Mouse (Mus musculus) duodenum, adult 2 months (tissue): ENCODE results near the gene S100a6. TPM values are rescaled to one million over a fixed set of nuclear protein-coding genes. Genes with fewer than 3 reads are reported as not detected.

Experiments used
- polyA plus RNA-seq: library from polyadenylated mRNA; depleted of rRNA; stranded (reverse); fragments of >200 nt; gene quantifications from 2 replicates; pipeline ENCODE4 v1.2.3, GENCODE M21; 2012; ENCODE audit warnings: low replicate concordance; rRNA removed

Gene S100a6
- 103 and 214 TPM in 2 replicates for polyA plus RNA-seq

DNA sequence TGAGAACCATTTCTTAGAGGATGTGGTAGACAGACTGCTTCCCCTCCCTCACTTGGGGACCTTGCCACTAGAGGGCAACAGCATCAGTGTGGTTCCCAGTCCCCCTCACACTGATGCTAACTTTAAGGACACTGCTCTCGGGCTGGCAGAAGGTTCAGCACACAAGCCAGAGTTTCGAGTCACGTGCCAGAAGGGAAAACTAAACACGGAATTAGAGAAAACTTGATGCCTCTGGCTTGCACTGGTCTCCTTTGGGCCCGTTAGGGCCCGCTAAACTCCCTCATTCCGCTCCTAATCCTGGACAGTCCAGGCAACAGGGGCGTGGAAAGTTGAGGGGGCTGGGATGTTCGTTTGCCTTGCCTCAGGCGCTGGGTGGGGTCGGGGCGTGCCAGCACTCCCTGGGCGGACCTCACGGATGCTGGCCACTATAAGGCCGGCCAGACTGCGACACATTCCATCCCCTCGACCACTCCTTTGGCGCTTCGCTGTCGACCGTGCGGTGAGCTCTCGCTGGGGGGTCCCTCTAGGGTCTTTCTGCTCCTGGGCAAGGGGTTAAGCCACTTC lies at the start of gene S100a6:
S100a6 (plus strand) TSS at position 155 of the 564 bp plus-strand sequence.

GRCm38 (mm10) chr3:90589947-90590346 lies 22.7 kb upstream of the S100a6 start, which contains the start of gene S100a2:
S100a2 (plus strand) TSS chr3:90590247.

GRCm38 (mm10) chr3:90601486-90602110 lies 11.1 kb upstream of the S100a6 start, which contains the start of gene Gm42674:
Gm42674 (plus strand) TSS chr3:90601904.

DNA sequence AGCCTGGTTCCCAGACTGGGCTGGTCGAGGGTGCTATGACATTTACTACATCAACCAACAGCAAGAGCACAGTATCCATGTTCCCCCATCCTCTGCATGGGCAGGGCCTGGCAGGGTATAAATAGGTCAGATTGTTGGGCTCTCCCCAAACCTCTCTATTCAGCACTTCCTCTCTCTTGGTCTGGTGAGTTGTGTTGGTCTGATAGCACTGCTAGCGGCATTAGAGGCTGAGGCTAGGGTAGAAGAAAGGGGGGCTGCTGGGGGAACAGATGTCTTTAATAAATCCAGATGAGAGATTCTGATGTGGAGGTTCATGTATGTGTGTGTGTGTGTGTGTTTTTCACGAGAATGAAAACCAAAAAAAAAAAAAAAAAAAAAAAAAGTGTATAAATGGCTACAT lies 9.1 kb upstream of the S100a6 start, which contains the start of gene S100a4:
S100a4 (plus strand) TSS at position 149 of the 400 bp plus-strand sequence.

GRCm38 (mm10) chr3:90608223-90608622 lies 4.5 kb upstream of the S100a6 start, which contains the start of gene S100a5:
S100a5 (plus strand) TSS chr3:90608523.

DNA sequence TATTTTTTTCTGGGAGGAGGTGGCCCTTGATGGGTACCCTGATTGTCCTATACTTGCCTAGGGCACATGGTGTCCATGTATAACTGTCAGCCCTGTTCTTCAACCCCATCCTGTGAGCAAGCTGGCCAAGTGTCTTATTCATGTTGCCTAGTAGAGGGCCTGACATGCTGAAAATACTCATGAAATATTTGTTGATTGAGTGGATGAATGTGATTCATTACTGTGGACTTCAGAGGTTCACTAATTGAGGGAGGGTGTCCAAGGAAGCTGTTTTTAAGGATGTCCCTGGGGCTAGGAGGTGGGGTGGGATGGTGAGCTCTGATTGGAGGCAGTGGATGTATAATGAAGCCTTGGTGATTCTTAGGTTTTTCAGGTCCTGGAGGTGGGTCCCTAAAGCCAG lies 41.0 kb downstream of the S100a6 start, which contains the start of gene S100a7a:
S100a7a (plus strand) TSS at position 301 of the 400 bp plus-strand sequence.

DNA sequence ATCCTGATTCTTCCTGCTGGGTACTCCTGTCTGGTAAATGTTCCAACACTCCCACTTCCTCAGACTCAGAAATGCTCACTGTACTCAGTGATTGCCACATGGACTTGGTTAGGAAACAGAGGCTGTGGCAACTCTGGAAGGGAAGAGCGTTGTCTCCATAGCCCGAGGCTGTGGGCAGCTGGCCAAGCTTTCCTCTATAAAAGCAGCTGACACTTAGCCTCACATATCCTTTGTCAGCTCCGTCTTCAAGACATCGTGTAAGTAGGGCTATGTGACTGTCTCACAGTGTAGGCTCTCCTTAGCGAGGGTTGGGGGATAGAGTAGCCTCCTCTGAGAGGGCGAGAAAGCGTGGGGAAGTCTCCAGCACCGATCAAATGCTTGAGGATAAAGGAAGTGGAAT lies 56.2 kb downstream of the S100a6 start, which contains the start of gene S100a8:
S100a8 (plus strand) TSS at position 133 of the 400 bp plus-strand sequence.

Other genes with a start within 250 kb of the S100a6 start
- gene Slc27a3, start 222.9 kb upstream of the S100a6 start, polyA plus RNA-seq: 6.6 and 6.7 TPM in 2 replicates
- gene Ints3, start 179.3 kb upstream of the S100a6 start, polyA plus RNA-seq: 12.2 and 14.4 TPM in 2 replicates
- gene Npr1, start 147.0 kb upstream of the S100a6 start, polyA plus RNA-seq: 4.3 and 4.9 TPM in 2 replicates
- gene Ilf2, start 136.8 kb upstream of the S100a6 start, polyA plus RNA-seq: 4.3 and 4.6 TPM in 2 replicates
- 5.9 and 7.9 TPM in 2 replicates for gene Snapin, start 121.8 kb upstream of the S100a6 start, polyA plus RNA-seq
- gene Chtop, start 103.4 kb upstream of the S100a6 start, polyA plus RNA-seq: 21.1 and 21.8 TPM in 2 replicates
- 27.6 and 88.3 TPM in 2 replicates for gene S100a1, start 98.5 kb upstream of the S100a6 start, polyA plus RNA-seq
- 9.9 and 13.7 TPM in 2 replicates for gene S100a13, start 98.4 kb upstream of the S100a6 start, polyA plus RNA-seq
- 0.68 and 2.8 TPM in 2 replicates for gene S100a14, start 86.0 kb upstream of the S100a6 start, polyA plus RNA-seq
- gene S100a16, start 75.6 kb upstream of the S100a6 start, polyA plus RNA-seq: 57.6 and 80.1 TPM in 2 replicates
- gene S100a3, start 52.3 kb upstream of the S100a6 start, polyA plus RNA-seq: 0.39 TPM in 1 of 2 replicates, not detected in the other
- gene S100a2, start 22.6 kb upstream of the S100a6 start, polyA plus RNA-seq: not detected in 2 replicates
- not detected in 2 replicates for gene Gm42674, start 11.0 kb upstream of the S100a6 start, polyA plus RNA-seq
- 0.39 and 0.67 TPM in 2 replicates for gene S100a4, start 9.1 kb upstream of the S100a6 start, polyA plus RNA-seq
- 0.53 TPM in 1 of 2 replicates, not detected in the other for gene S100a5, start 4.4 kb upstream of the S100a6 start, polyA plus RNA-seq
- not detected in 2 replicates for gene S100a7a, start 41.1 kb downstream of the S100a6 start, polyA plus RNA-seq
- not detected in 2 replicates for gene S100a8, start 56.1 kb downstream of the S100a6 start, polyA plus RNA-seq
- gene S100a9, start 82.8 kb downstream of the S100a6 start, polyA plus RNA-seq: not detected in 2 replicates
- not detected in 2 replicates for gene Pglyrp4, start 114.0 kb downstream of the S100a6 start, polyA plus RNA-seq
- not detected in 2 replicates for gene Gm5849, start 165.0 kb downstream of the S100a6 start, polyA plus RNA-seq